Mouse (Mus musculus): ENCODE data around the gene Mrgprf. TPM values are rescaled to one million over a fixed set of nuclear protein-coding genes. Genes with fewer than 3 reads are reported as not detected.
A peak's percentile ranks its signal among the peaks of the same experiment; 100 is the strongest.

Mrgprf gene
- polyA plus RNA-seq, 1 experiment = 24.0 TPM

DNA sequence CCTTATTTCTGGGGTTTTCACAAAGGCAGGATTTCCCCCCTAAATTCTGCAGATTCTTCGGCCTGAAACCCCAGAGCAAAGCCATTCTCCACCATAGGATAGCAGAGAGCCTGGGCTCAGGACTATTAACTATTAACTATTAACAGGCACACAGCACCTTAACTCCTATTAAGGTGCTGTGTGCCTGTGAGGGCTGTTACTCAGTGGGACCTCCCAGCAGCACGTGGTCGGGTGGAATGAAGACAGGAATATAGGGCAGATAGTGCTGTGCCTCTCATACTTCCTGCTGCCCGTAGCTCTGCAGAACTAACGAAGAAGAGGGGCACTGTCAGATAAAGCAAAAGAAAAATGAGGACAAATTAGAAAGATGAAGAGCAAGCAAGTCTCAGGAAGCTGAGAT is 9.9 kb downstream of the Mrgprf start:
- 58% methylated on average over 5 of the region's 5 CpGs for WGBS
- H3K27ac ChIP-seq (ENCODE audit: insufficient read depth, low read length) = no peak overlapping the region
- TF ChIP-seq POLR2A (IDR thresholded peaks at IDR 0.05; ENCODE audit: borderline replicate concordance, insufficient read depth, low read length) (no peak), CTCF (IDR thresholded peaks at IDR 0.05; ENCODE audit: borderline replicate concordance, insufficient read depth, low read depth, low read length) (no peak)

DNA sequence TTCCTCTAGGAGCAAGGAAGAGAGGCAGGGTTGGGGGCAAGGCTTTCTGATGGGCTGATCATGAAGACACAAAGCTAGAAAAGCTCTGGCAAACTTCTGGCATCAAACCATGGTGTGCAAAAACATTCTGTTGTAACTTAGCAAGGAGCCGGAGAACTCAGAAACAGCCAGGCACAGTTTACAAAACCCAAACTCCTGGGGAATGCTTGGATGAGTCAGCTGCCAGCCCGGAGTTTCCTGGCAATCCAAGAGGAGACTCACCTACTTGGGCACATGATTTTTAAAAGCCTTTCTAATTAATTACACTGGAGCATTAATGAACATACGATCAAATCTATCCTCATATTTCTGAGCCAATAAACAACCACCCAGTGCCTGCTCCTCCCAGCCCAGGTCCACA is 11.5 kb downstream of the Mrgprf start:
- DNase-seq = peak in 1 of 2 experiments; percentile 46
- 17% methylated on average over 3 of the region's 3 CpGs for WGBS
- H3K27ac ChIP-seq (ENCODE audit: insufficient read depth, low read length) = no peak overlapping the region

More for the DNA sequence above, 9.9 kb downstream of the Mrgprf start:
- no peak for DNase-seq
- Histone ChIP-seq H3K4me1 (ENCODE audit: control insufficient read depth, insufficient read depth, low read length) (peaks cover 46% of the 10 kb centered on the region), H3K27me3 (ENCODE audit: control insufficient read depth, insufficient read depth, low read length) (no peaks in the 10 kb centered on the region), H3K4me3 (replicated peaks; ENCODE audit: insufficient read depth, low read depth, low read length) (no peak overlapping the region)

DNA sequence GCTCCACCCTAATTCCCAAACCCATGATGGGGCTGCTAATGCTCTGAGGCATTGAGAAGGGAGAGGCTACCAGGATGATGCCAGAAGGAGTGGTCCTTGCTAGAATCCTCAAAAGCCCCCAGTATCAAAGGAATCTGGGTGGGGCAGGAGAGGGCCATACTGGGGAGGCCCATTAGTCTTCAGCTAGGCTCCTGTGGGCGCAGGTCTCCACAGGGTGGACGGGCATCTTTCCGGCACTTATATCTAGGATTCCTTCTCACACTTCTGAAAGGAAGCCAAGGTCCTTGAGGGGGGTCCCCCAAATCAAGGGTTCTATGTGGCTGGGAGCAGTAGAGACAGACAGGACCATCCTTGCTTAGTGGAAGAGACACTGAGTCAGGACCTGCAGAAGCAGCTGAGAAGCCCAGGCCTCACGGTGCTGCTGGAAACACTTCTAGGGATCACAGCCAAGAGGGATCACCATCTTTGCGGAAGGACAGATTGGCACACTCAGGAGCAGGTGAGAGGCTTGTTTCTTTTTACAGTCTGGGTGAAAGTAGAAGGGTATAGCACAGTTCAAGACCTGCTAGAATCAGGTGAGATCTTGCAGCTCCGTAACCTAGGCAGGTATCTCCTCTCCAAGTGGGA is 14.3 kb downstream of the Mrgprf start, which contains the start of gene Mrgprd:
Gene Mrgprd, plus strand, starts transcription at position 51 of the 627 bp plus-strand sequence.
- WGBS = 63% methylated on average over 6 of the region's 6 CpGs
- peak in 1 of 2 experiments; percentile 61 for DNase-seq
- H3K4me3 ChIP-seq (replicated peaks; ENCODE audit: insufficient read depth, low read depth, low read length) = no peak within 1 kb of the TSS
- H3K27ac ChIP-seq (ENCODE audit: insufficient read depth, low read length) = peak within 1 kb of the TSS; percentile 41
- no peaks in the 10 kb centered on the region for H3K27me3 ChIP-seq (ENCODE audit: control insufficient read depth, insufficient read depth, low read length)
- TF ChIP-seq POLR2A (IDR thresholded peaks at IDR 0.05; ENCODE audit: borderline replicate concordance, insufficient read depth, low read length) = no peak
- TF ChIP-seq CTCF (IDR thresholded peaks at IDR 0.05; ENCODE audit: borderline replicate concordance, insufficient read depth, low read depth, low read length) = no peak
- peaks cover 31% of the 10 kb centered on the region for H3K4me1 ChIP-seq (ENCODE audit: control insufficient read depth, insufficient read depth, low read length)

More for the DNA sequence above, 11.5 kb downstream of the Mrgprf start:
- TF ChIP-seq CTCF (IDR thresholded peaks at IDR 0.05; ENCODE audit: borderline replicate concordance, insufficient read depth, low read depth, low read length) (no peak), POLR2A (IDR thresholded peaks at IDR 0.05; ENCODE audit: borderline replicate concordance, insufficient read depth, low read length) (no peak)
- Histone ChIP-seq H3K4me1 (ENCODE audit: control insufficient read depth, insufficient read depth, low read length) (peaks cover 50% of the 10 kb centered on the region), H3K27me3 (ENCODE audit: control insufficient read depth, insufficient read depth, low read length) (no peaks in the 10 kb centered on the region), H3K4me3 (replicated peaks; ENCODE audit: insufficient read depth, low read depth, low read length) (no peak overlapping the region)

DNA sequence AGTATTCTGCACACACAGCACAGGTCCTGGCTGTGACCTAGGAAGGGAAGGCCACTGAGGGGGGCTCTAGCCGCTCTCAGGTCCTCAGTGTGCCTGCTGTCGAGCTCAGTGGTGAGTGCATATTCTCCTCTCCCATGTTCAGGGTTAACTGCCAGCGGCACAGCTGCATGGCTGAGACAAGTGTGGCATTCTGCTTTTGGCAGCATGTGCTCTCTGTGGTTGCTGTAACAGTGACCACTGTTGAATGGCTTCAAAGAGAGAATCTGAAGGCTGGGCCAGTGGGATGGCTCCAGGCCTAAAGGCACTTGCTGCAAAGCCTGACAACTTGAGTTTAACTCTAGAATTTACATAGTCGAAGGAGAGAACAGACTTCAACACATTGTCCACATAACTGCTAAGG is 16.9 kb downstream of the Mrgprf start:
- Histone ChIP-seq H3K4me1 (ENCODE audit: control insufficient read depth, insufficient read depth, low read length) (peaks cover 23% of the 10 kb centered on the region), H3K27ac (ENCODE audit: insufficient read depth, low read length) (0 out of 2 replicates have a peak overlapping the region, but pooled peaks have one; percentile 11), H3K4me3 (replicated peaks; ENCODE audit: insufficient read depth, low read depth, low read length) (no peak overlapping the region), H3K27me3 (ENCODE audit: control insufficient read depth, insufficient read depth, low read length) (no peaks in the 10 kb centered on the region)
- DNase-seq = no peak
- no peak for TF ChIP-seq CTCF (IDR thresholded peaks at IDR 0.05; ENCODE audit: borderline replicate concordance, insufficient read depth, low read depth, low read length)
- no peak for TF ChIP-seq POLR2A (IDR thresholded peaks at IDR 0.05; ENCODE audit: borderline replicate concordance, insufficient read depth, low read length)
- 53% methylated on average over 4 of the region's 4 CpGs for WGBS

DNA sequence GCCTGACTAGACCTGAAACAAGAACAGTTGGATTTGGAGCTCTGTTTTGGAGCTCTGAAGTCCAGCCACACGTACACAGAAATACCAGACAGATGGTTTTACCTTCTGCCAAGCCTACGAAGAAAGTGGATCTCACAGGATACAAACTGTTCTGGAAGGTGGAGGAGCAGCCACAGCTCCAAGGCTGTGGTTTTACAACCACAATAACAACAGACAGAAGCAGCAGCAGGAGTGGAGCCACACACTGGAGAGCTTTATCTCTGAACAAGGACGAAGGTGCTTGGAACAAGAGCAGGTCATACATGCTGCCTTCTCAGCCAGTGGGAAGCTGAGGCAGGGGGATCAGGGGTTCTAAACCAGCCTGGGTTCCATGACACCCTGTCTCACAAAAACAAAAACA is 18.9 kb downstream of the Mrgprf start:
- WGBS = 8% methylated on average over 3 of the region's 3 CpGs
- no peak for TF ChIP-seq CTCF (IDR thresholded peaks at IDR 0.05; ENCODE audit: borderline replicate concordance, insufficient read depth, low read depth, low read length)
- no peak for TF ChIP-seq POLR2A (IDR thresholded peaks at IDR 0.05; ENCODE audit: borderline replicate concordance, insufficient read depth, low read length)
- Histone ChIP-seq H3K4me1 (ENCODE audit: control insufficient read depth, insufficient read depth, low read length) (peaks cover 28% of the 10 kb centered on the region), H3K4me3 (replicated peaks; ENCODE audit: insufficient read depth, low read depth, low read length) (no peak overlapping the region), H3K27me3 (ENCODE audit: control insufficient read depth, insufficient read depth, low read length) (no peaks in the 10 kb centered on the region), H3K27ac (ENCODE audit: insufficient read depth, low read length) (peak overlapping the region; percentile 99)
- DNase-seq = peak; percentile 71 to 90

DNA sequence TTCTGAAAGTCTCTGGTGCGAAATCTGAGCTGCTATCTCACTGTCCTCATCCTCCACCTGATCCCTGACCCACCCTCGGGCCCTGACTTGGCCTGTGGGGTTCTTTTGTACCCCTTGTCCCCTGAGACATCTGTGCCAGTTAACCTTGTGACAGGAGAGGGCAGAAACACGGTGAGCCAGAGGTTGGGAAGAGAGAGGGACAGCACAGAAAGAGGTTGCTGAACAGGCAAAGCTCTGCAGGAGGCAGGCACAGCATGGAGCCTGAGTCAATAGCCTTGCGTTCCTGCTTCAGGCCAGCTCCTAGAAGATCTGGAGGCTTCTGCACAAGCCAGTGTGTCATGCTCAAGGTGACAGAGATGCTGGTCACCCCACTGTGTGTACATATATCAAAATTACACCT is 23.0 kb downstream of the Mrgprf start:
- TF ChIP-seq CTCF (IDR thresholded peaks at IDR 0.05; ENCODE audit: borderline replicate concordance, insufficient read depth, low read depth, low read length) (no peak), POLR2A (IDR thresholded peaks at IDR 0.05; ENCODE audit: borderline replicate concordance, insufficient read depth, low read length) (no peak)
- Histone ChIP-seq H3K27me3 (ENCODE audit: control insufficient read depth, insufficient read depth, low read length) (no peaks in the 10 kb centered on the region), H3K4me1 (ENCODE audit: control insufficient read depth, insufficient read depth, low read length) (peaks cover 16% of the 10 kb centered on the region), H3K4me3 (replicated peaks; ENCODE audit: insufficient read depth, low read depth, low read length) (no peak overlapping the region), H3K27ac (ENCODE audit: insufficient read depth, low read length) (no peak overlapping the region)
- 38% methylated on average over 4 of the region's 4 CpGs for WGBS
- no peak for DNase-seq

DNA sequence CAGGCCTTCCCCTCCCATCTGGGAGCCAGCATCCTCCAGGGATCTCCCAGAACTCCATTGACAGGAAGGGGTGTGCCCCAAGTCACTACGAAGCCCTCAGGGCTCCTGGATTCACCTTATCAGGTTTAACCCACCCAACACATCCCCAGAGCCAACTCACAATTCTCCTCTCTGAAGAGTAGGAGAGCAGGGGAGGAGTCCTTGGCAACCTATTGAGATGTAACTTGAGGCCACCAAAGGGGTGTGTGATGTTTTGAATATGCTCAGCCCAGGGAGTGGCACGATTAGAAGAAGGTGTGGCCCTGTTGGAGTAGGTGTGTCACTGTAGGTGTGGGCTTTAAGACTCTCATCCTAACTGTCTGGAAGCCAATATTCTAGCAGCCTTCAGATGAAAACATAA is 25.1 kb downstream of the Mrgprf start:
- WGBS = 73% methylated on average over 2 of the region's 2 CpGs
- Histone ChIP-seq H3K4me3 (replicated peaks; ENCODE audit: insufficient read depth, low read depth, low read length) (no peak overlapping the region), H3K4me1 (ENCODE audit: control insufficient read depth, insufficient read depth, low read length) (peaks cover 9% of the 10 kb centered on the region), H3K27me3 (ENCODE audit: control insufficient read depth, insufficient read depth, low read length) (no peaks in the 10 kb centered on the region), H3K27ac (ENCODE audit: insufficient read depth, low read length) (no peak overlapping the region)
- DNase-seq = no peak
- no peak for TF ChIP-seq POLR2A (IDR thresholded peaks at IDR 0.05; ENCODE audit: borderline replicate concordance, insufficient read depth, low read length)
- no peak for TF ChIP-seq CTCF (IDR thresholded peaks at IDR 0.05; ENCODE audit: borderline replicate concordance, insufficient read depth, low read depth, low read length)

DNA sequence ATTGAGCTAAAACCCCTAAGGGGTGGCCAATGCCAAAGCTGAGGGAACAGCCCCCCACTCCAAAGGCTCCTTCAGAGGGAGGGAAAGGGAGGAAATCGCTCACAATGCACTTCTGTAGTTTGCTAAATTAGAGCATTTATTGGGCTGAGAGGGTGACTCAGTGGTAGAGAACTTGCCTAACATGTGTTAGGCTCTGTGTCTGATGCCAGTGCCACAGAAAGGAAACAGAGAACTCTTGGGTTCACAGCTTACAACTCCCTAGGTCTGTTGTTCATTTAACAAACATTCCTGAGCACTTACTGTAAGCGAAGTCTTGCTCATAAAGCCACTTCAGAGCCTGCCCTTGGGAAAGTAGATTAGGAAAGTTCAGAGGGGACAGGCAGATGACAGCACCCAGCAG is 29.4 kb downstream of the Mrgprf start:
- no peak overlapping the region for H3K4me3 ChIP-seq (replicated peaks; ENCODE audit: insufficient read depth, low read depth, low read length)
- no peak overlapping the region for H3K27ac ChIP-seq (ENCODE audit: insufficient read depth, low read length)
- H3K27me3 ChIP-seq (ENCODE audit: control insufficient read depth, insufficient read depth, low read length) = no peaks in the 10 kb centered on the region
- WGBS = 94% methylated on average over 2 of the region's 2 CpGs
- H3K4me1 ChIP-seq (ENCODE audit: control insufficient read depth, insufficient read depth, low read length) = peaks cover 34% of the 10 kb centered on the region
- DNase-seq = no peak
- TF ChIP-seq POLR2A (IDR thresholded peaks at IDR 0.05; ENCODE audit: borderline replicate concordance, insufficient read depth, low read length) = no peak
- no peak for TF ChIP-seq CTCF (IDR thresholded peaks at IDR 0.05; ENCODE audit: borderline replicate concordance, insufficient read depth, low read depth, low read length)
